In the genomic region with DNA sequence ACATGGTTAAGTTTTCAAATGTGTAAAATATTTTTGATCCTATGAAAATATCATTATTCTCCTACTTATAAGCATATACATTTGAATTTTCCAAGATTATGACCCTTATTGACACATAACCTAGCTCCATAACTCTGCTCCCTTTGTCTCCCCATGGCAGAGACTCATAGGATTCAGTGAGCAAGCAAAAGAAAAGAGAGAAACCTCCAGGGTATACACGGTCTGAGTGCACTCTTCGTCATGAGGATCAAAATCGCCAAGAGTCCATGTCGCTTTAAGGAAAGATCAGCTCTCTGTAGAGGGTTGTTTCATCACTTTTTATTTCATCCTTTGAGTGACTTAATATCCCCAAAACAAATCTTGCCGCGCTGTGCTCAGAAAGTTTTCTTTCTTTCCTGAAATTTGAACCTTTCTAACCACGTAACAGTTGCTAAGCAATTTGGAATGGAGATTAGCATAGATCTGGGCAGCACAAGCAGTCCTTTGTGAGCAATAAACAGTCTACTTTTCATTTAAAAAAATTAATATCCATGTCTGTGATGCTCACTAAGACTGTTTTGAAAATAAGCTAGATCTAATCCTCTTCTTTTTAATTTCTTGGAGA, we compare ENCODE assay signal across 17 mouse cellular contexts.
DNase-seq lines count a peak whose midpoint lies in the region; ATAC-seq and TF ChIP-seq lines count a peak whose summit lies in the region.
"Had no signal": no experiment of that assay in that cellular context is flagged by ENCODE, and none has a peak within 500 bp of the region (broad histone marks: within the 10 kb centered on the region; RNA-seq: fewer than 3 reads in every experiment).

No protein-coding gene starts in this region.

- no peaks in the 10 kb centered on the region for H3K36me3 ChIP-seq in limb, embryonic 12.5 days
- H3K36me3 ChIP-seq in limb, embryonic 10.5 days: no peaks in the 10 kb centered on the region
- H3K36me3 ChIP-seq in limb, embryonic 13.5 days: no peaks in the 10 kb centered on the region
- H3K36me3 ChIP-seq in myocyte (ENCODE audit: control insufficient read depth, insufficient read depth): no peaks in the 10 kb centered on the region
- H3K36me3 ChIP-seq: limb, embryonic 15.5 days had no signal

- no peaks in the 10 kb centered on the region for H3K27me3 ChIP-seq in limb, embryonic 12.5 days
- no peaks in the 10 kb centered on the region for H3K27me3 ChIP-seq in limb, embryonic 10.5 days (ENCODE audit: low read depth, poor library complexity, severe bottlenecking)
- H3K27me3 ChIP-seq in limb, embryonic 13.5 days: no peaks in the 10 kb centered on the region
- H3K27me3 ChIP-seq in myocyte (ENCODE audit: control insufficient read depth, insufficient read depth, insufficient read length): no peaks in the 10 kb centered on the region
- H3K27me3 ChIP-seq: CH12.LX; limb, embryonic 15.5 days; megakaryocyte, embryonic 14.5 days had no signal

- 0 out of 2 replicates have a peak, but pooled peaks have one; percentile 31 for ATAC-seq in limb, embryonic 12.5 days (ENCODE audit: insufficient number of reproducible peaks, insufficient read depth, low FRiP score, low TSS enrichment, low read depth)
- peak; percentile 56 for ATAC-seq in limb, embryonic 13.5 days (ENCODE audit: low FRiP score, low read depth)

- no peaks in the 10 kb centered on the region for H3K79me2 ChIP-seq in myocyte (ENCODE audit: control insufficient read depth, insufficient read depth)

- DNase-seq in embryo, embryonic 10.5 days (ENCODE audit: low spot score): peak; percentile 37
- DNase-seq in embryo, embryonic 11 days: no peak
- no peak for DNase-seq in limb, embryonic 10.5 days (ENCODE audit: low spot score)
- no peak for DNase-seq in heart, adult 18-20 months
- DNase-seq in lung, postnatal 10 days: no peak
- DNase-seq: adrenal gland, adult 8-10 months; kidney, adult 11 months; kidney, postnatal 14 days; lung, postnatal 14 days; retina, postnatal 1 day; thymus, postnatal 14 days had no signal

- no peak for TF ChIP-seq POLR2A in myocyte (IDR thresholded peaks at IDR 0.05; ENCODE audit: insufficient read length, low read depth)

- H3K27ac ChIP-seq in limb, embryonic 12.5 days: no peak overlapping the region
- H3K27ac ChIP-seq in limb, embryonic 10.5 days: no peak overlapping the region
- no peak overlapping the region for H3K27ac ChIP-seq in limb, embryonic 13.5 days
- H3K27ac ChIP-seq: limb, embryonic 15.5 days had no signal

- H3K9ac ChIP-seq in limb, embryonic 12.5 days (replicated peaks): no peak overlapping the region
- H3K9ac ChIP-seq in limb, embryonic 13.5 days: no peak overlapping the region
- H3K9ac ChIP-seq: limb, embryonic 15.5 days had no signal

- peaks cover 9% of the 10 kb centered on the region for H3K4me1 ChIP-seq in limb, embryonic 12.5 days (replicated peaks)
- peaks cover 2% of the 10 kb centered on the region for H3K4me1 ChIP-seq in limb, embryonic 10.5 days
- peaks cover 5% of the 10 kb centered on the region for H3K4me1 ChIP-seq in limb, embryonic 13.5 days
- H3K4me1 ChIP-seq: megakaryocyte, embryonic 14.5 days had no signal

- WGBS in limb, embryonic 12.5 days: 53% methylated on average over 7 of the region's 7 CpGs
- WGBS in limb, embryonic 10.5 days: 77% methylated on average over 7 of the region's 7 CpGs
- 45% methylated on average over 7 of the region's 7 CpGs for WGBS in limb, embryonic 13.5 days

- no peak overlapping the region for H3K4me3 ChIP-seq in limb, embryonic 12.5 days (replicated peaks)
- no peak overlapping the region for H3K4me3 ChIP-seq in limb, embryonic 10.5 days
- no peak overlapping the region for H3K4me3 ChIP-seq in limb, embryonic 13.5 days
- no peak overlapping the region for H3K4me3 ChIP-seq in myocyte
- H3K4me3 ChIP-seq: limb, embryonic 15.5 days; megakaryocyte, embryonic 14.5 days had no signal

- H3ac ChIP-seq in myocyte (ENCODE audit: control insufficient read depth, insufficient read length): no peak overlapping the region

- H3K9me3 ChIP-seq in limb, embryonic 12.5 days: no peaks in the 10 kb centered on the region
- no peaks in the 10 kb centered on the region for H3K9me3 ChIP-seq in limb, embryonic 10.5 days (replicated peaks)
- peaks cover 4% of the 10 kb centered on the region; the same call in 1 of the 2 replicates for H3K9me3 ChIP-seq in limb, embryonic 13.5 days
- H3K9me3 ChIP-seq: limb, embryonic 15.5 days had no signal

- H3K4me2 ChIP-seq in limb, embryonic 12.5 days: no peak overlapping the region
- peak overlapping the region; percentile 16; the same call in 1 of the 2 replicates for H3K4me2 ChIP-seq in limb, embryonic 13.5 days (replicated peaks)
- H3K4me2 ChIP-seq in myocyte (ENCODE audit: low read depth): peak overlapping the region; percentile 50
- H3K4me2 ChIP-seq: limb, embryonic 15.5 days had no signal

TF ChIP-seq in myocyte, 11 proteins besides CTCF, POLR2A, EP300 and RAD21:
- TF ChIP-seq MYOD1 (IDR thresholded peaks at IDR 0.05; ENCODE audit: control insufficient read depth in 1 of 3, insufficient read length in 2 of 3, low read depth in 2 of 3): no peak
- no peak for TF ChIP-seq POLR2AphosphoS2 (IDR thresholded peaks at IDR 0.05; ENCODE audit: insufficient read length, low read depth)
- TF ChIP-seq SRF (IDR thresholded peaks at IDR 0.05; ENCODE audit: control insufficient read depth, insufficient read length, low read depth): no peak
- no peak for TF ChIP-seq CEBPB (IDR thresholded peaks at IDR 0.05; ENCODE audit: insufficient read depth, poor library complexity, severe bottlenecking)
- no peak for TF ChIP-seq USF1 (IDR thresholded peaks at IDR 0.05; ENCODE audit: low read depth)
- TF ChIP-seq TCF12 (IDR thresholded peaks at IDR 0.05; ENCODE audit: insufficient read depth, poor library complexity, severe bottlenecking): no peak
- no peak for TF ChIP-seq MAX (IDR thresholded peaks at IDR 0.05; ENCODE audit: low read depth)
- no peak for TF ChIP-seq REST (IDR thresholded peaks at IDR 0.05; ENCODE audit: insufficient read depth, insufficient read length)
